Mouse (Mus musculus): ENCODE measurements around the gene Cd3e. TPM values are rescaled to one million over a fixed set of nuclear protein-coding genes. Genes with fewer than 3 reads are reported as not detected.

Gene Cd3e
- 0.18 TPM in 1 of 2 replicates, not detected in the other for polyA plus RNA-seq (2015; fragmentation: Nextera tagmentation; extraction: Ambion mirVana)

DNA sequence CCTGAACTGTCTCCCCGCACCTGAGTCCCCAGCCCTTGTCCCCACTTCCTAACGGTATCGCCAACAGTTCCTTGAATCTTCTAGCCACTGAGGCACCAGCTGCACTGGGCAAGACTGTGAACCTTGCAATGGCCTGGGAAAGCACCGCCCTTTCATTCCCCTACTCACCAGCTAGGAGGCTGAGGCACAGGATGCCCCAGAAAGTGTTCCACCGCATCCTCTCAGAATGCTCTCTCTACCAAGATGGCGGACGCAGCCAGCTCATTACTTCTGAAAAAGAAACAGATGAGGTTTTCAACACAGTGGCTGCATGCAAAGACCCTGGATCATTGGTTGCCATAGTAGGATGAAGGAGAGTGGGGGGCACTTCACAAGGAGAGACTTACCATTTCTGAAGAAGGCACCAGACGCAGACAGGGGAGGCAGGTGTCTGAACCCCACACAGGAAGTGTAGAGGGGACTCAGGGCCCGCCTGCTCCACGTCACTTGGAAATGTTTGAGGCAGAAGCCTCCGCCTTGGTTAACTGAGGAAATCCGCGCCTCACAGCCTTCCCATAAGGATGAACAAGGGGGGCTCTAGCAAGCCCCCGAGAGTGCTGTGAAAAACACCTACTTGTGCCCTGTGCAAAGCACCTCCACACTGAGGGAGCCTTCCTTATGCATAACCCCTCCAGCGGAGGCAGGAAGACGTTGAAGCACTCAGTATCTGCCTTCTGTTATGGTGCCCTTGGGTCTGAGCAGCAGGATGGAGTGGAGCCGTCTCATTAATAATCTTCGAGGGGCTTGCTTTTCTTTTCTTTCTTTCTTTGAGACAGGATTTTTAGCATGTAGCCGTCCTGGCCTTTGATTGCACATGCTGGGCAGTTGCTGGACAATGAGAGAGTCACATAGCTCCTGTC lies at the start of gene Cd3e:
Cd3e (minus strand) TSS at position 448 of the 899 bp plus-strand sequence.
- ATAC-seq (ENCODE audit: low FRiP score, low TSS enrichment): no peak
- WGBS: 85% methylated on average over 19 of the region's 19 CpGs
- Histone ChIP-seq H3K4me3 (ENCODE audit: low read depth, low read length) (no peak within 1 kb of the TSS), H3K27ac (replicated peaks) (no peak within 1 kb of the TSS), H3K4me2 (replicated peaks; ENCODE audit: low read depth) (no peak within 1 kb of the TSS), H3K4me1 (replicated peaks; ENCODE audit: control insufficient read depth, insufficient read depth) (no peaks in the 10 kb centered on the region), H3K9me3 (ENCODE audit: control insufficient read depth, low read length) (no peaks in the 10 kb centered on the region), H3K27me3 (ENCODE audit: control insufficient read depth, insufficient read depth, low read length) (no peaks in the 10 kb centered on the region), H3K9ac (ENCODE audit: low read length) (no peak within 1 kb of the TSS), H3K36me3 (ENCODE audit: control insufficient read depth, insufficient read depth, low read length) (no peaks in the 10 kb centered on the region)
- TF ChIP-seq CTCF (IDR thresholded peaks at IDR 0.05; ENCODE audit: low read depth): no peak
- no peak for DNase-seq (ENCODE audit: low spot score)

DNA sequence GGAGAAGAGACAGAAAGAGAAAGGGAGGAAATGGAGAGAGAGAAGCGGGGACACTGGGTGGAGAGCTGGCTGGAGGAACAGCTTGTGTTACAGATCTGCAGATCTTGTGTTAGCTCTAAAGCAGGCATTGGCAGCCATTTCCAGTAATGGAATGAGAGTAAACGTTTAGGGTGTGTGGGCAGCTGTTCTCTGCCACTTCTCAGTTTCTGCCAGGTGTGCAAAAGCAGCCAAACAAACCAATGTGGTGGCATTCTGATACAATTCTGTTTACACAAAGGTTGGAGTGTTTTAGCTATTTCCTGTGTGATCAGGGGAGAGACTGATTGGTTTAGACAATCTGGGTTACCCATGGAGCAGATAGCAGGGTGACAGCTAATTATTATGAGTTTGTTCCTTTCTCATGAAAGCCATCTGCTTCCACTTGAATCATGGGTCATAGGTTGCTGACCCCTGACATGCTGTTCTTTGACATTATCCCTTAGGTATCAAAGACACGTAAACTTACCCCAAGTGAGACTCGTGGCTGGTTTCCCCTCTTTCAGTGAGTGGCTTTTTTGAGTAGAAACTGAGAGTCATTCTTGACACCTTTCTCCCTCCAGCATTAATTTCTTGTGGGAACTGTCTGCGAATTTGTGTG lies 49.0 kb upstream of the Cd3e start:
- Histone ChIP-seq H3K9ac (ENCODE audit: low read length) (0 out of 2 replicates have a peak overlapping the region, but pooled peaks have one; percentile 19), H3K4me1 (replicated peaks; ENCODE audit: control insufficient read depth, insufficient read depth) (no peaks in the 10 kb centered on the region), H3K27ac (replicated peaks) (peak overlapping the region; percentile 49), H3K9me3 (ENCODE audit: control insufficient read depth, low read length) (no peaks in the 10 kb centered on the region), H3K36me3 (ENCODE audit: control insufficient read depth, insufficient read depth, low read length) (no peaks in the 10 kb centered on the region), H3K4me3 (ENCODE audit: low read depth, low read length) (no peak overlapping the region), H3K27me3 (ENCODE audit: control insufficient read depth, insufficient read depth, low read length) (no peaks in the 10 kb centered on the region), H3K4me2 (replicated peaks; ENCODE audit: low read depth) (no peak overlapping the region)
- WGBS: 39% methylated on average over 5 of the region's 5 CpGs
- no peak for ATAC-seq (ENCODE audit: low FRiP score, low TSS enrichment)
- TF ChIP-seq CTCF (IDR thresholded peaks at IDR 0.05; ENCODE audit: low read depth) (no peak), EP300 (optimal IDR thresholded peaks at IDR 0.05) (no peak)
- peak; percentile 27 for DNase-seq (ENCODE audit: low spot score)

DNA sequence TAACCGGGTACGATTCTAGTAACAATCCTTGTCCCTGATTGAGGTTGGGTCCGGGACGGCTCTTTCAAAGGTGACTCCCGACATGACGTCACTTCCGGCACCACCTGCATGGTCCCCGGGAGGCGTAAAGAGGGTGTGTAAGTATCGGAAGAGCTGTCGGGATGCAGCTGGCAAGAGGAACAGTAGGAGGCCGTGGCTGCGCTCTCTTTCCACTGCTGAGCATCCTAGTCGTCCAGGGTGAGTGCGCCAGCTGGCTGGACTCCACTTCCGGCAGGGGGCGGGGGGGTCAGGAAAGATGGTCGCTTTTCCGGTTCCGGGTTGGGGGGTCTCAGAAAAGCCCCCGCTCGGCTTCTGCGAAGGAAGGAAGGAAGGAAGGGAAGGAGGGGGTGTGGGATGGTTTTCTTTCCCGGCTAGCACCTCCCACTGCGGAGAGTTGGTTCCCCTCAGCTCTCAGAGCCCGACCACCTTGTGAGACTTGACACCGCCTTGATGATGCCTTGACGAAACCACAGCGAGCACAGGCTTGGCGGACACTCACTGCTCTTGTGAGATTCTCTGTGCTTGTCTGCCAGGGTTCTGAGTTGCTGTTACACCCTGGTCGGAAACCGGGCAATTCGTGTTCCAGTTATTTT lies 45.8 kb upstream of the Cd3e start, which contains the start of gene Mpzl3:
Mpzl3 (plus strand) TSS at position 105 of the 632 bp plus-strand sequence.
- Histone ChIP-seq H3K9me3 (ENCODE audit: control insufficient read depth, low read length) (no peaks in the 10 kb centered on the region), H3K4me2 (replicated peaks; ENCODE audit: low read depth) (peak within 1 kb of the TSS; percentile 64), H3K27me3 (ENCODE audit: control insufficient read depth, insufficient read depth, low read length) (no peaks in the 10 kb centered on the region), H3K27ac (replicated peaks) (peak within 1 kb of the TSS; percentile 93), H3K9ac (ENCODE audit: low read length) (peak within 1 kb of the TSS; percentile 58), H3K4me3 (ENCODE audit: low read depth, low read length) (peak within 1 kb of the TSS; percentile 54), H3K36me3 (ENCODE audit: control insufficient read depth, insufficient read depth, low read length) (no peaks in the 10 kb centered on the region), H3K4me1 (replicated peaks; ENCODE audit: control insufficient read depth, insufficient read depth) (no peaks in the 10 kb centered on the region)
- WGBS: under 1% methylated on average over 31 of the region's 33 CpGs
- DNase-seq (ENCODE audit: low spot score) (peak; percentile 88), ATAC-seq (ENCODE audit: low FRiP score, low TSS enrichment) (peak; percentile 87)
- TF ChIP-seq EP300 (optimal IDR thresholded peaks at IDR 0.05): no peak
- TF ChIP-seq CTCF (IDR thresholded peaks at IDR 0.05; ENCODE audit: low read depth): no peak; the same call in none of the 2 replicates

DNA sequence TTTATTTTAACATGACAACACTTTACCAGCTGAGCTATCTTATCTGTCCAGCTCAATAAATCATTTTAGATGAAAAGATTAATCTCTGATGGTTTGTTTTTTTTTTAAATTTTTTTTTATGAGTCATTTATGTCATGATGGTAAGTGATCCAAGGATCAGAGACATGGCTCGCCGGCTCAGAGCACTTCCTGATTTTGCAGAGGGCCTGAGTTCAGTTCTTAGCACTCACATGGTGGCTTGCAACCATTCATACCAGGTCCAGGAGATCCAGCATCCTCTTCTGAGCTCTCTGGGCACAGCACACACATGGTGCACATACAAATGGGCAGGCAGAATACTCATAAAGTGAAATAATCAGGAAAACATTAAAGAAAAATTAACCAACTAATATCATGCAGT lies 40.9 kb upstream of the Cd3e start:
- TF ChIP-seq CTCF (IDR thresholded peaks at IDR 0.05; ENCODE audit: low read depth) (no peak), EP300 (optimal IDR thresholded peaks at IDR 0.05) (no peak)

DNA sequence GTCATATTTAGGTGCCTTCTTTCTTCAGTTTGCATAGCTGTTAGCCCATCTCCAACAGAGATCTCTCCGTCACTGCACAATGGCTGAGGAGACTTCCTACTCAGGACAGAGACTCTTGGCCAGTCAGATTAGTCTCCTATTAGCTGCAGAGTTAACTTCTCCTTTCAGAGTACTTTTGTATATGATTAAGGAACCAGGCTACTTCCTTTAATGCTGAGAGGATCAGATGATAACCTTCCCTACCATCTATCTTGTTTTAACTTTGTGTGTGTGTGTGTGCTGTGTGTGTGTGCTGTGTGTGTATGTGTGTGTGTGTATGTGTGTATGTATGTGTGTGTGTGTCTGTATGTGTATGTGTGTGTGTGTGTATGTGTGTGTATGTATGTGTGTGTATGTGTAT lies 40.3 kb upstream of the Cd3e start:
- H3K27me3 ChIP-seq (ENCODE audit: control insufficient read depth, insufficient read depth, low read length): no peaks in the 10 kb centered on the region
- ATAC-seq (ENCODE audit: low FRiP score, low TSS enrichment): no peak
- WGBS: 88% methylated on average over 1 of the region's 1 CpGs
- H3K4me3 ChIP-seq (ENCODE audit: low read depth, low read length): no peak overlapping the region
- no peaks in the 10 kb centered on the region for H3K4me1 ChIP-seq (replicated peaks; ENCODE audit: control insufficient read depth, insufficient read depth)
- no peaks in the 10 kb centered on the region for H3K36me3 ChIP-seq (ENCODE audit: control insufficient read depth, insufficient read depth, low read length)
- no peaks in the 10 kb centered on the region for H3K9me3 ChIP-seq (ENCODE audit: control insufficient read depth, low read length)
- TF ChIP-seq CTCF (IDR thresholded peaks at IDR 0.05; ENCODE audit: low read depth) (no peak), EP300 (optimal IDR thresholded peaks at IDR 0.05) (no peak)
- DNase-seq (ENCODE audit: low spot score): no peak
- no peak overlapping the region for H3K27ac ChIP-seq (replicated peaks)
- no peak overlapping the region for H3K9ac ChIP-seq (ENCODE audit: low read length)
- no peak overlapping the region for H3K4me2 ChIP-seq (replicated peaks; ENCODE audit: low read depth)

More for the DNA sequence above, 40.9 kb upstream of the Cd3e start:
- ATAC-seq (ENCODE audit: low FRiP score, low TSS enrichment): no peak
- no peak for DNase-seq (ENCODE audit: low spot score)
- WGBS: 82% methylated on average over 2 of the region's 2 CpGs
- no peaks in the 10 kb centered on the region for H3K4me1 ChIP-seq (replicated peaks; ENCODE audit: control insufficient read depth, insufficient read depth)
- no peak overlapping the region for H3K4me3 ChIP-seq (ENCODE audit: low read depth, low read length)
- no peaks in the 10 kb centered on the region for H3K36me3 ChIP-seq (ENCODE audit: control insufficient read depth, insufficient read depth, low read length)
- H3K27ac ChIP-seq (replicated peaks): no peak overlapping the region
- H3K9ac ChIP-seq (ENCODE audit: low read length): no peak overlapping the region
- no peaks in the 10 kb centered on the region for H3K27me3 ChIP-seq (ENCODE audit: control insufficient read depth, insufficient read depth, low read length)
- no peaks in the 10 kb centered on the region for H3K9me3 ChIP-seq (ENCODE audit: control insufficient read depth, low read length)
- no peak overlapping the region for H3K4me2 ChIP-seq (replicated peaks; ENCODE audit: low read depth)
